Mouse (Mus musculus): ENCODE results near the gene Pak6.
"Not testable (repeated sequence)": the region's sequence is repeated elsewhere in the genome, so short reads cannot be mapped to it uniquely, and the experiment has no call there.

DNA sequence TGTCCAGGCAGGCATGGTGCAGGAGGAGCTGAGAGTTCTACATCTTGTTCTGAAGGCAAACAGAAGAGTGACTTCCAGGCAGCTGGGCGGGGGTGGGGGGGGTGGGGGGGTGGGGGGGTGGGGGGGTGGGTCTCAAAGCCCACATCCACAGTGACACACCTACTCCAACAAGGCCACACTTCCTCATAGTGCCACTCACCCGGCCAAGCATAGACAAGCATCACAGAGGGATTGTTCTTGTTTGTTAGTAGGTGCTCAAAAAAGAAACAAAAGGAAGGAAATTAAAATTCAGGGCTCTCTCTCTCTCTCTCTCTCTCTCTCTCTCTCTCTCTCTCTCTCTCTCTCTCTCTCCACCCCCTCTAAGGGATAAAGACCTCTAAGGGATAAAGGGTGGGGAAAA is 12.4 kb upstream of the Pak6 start:
- not testable (repeated sequence) for TF ChIP-seq CTCF, POLR2A (IDR thresholded peaks at IDR 0.05; ENCODE audit: insufficient read depth, low read depth, low read length)
